ENCODE assay signal across 10 mouse cellular contexts in the genomic region with DNA sequence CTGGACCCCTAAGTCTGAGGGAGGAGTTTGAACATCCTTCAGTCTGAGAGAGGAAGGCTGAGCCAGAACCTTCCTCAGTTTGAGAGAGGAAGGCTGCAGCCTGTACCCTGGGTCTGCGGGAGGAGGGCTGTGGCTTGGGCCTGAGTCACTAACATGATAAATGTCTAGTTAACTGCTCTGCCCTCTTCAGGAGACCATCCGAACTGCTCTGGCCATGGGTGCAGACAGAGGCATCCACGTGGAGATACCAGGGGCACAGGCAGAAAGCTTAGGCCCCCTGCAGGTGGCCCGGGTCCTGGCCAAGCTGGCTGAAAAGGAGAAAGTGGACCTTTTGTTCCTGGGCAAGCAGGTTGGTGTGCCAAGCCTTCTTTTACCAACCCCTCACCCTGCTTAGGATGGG. TPM values are rescaled to one million over a fixed set of nuclear protein-coding genes. Genes with fewer than 3 reads are reported as not detected.
A peak's percentile ranks its signal among the peaks of the same experiment; 100 is the strongest.
DNase-seq lines count a peak whose midpoint lies in the region; ATAC-seq and TF ChIP-seq lines count a peak whose summit lies in the region.
"Had no signal": no experiment of that assay in that cellular context is flagged by ENCODE, and none has a peak within 500 bp of the region (broad histone marks: within the 10 kb centered on the region; RNA-seq: fewer than 3 reads in every experiment).

No protein-coding gene starts in this region.

- no peak overlapping the region for H3K4me3 ChIP-seq in kidney, postnatal 0 days (replicated peaks; ENCODE audit: low read depth, low read length)
- H3K4me3 ChIP-seq in CH12.LX (replicated peaks in 1 of 3; ENCODE audit: low read depth in 2 of 3, low read length in 2 of 3, poor library complexity in 1 of 3) = no peak overlapping the region
- no peak overlapping the region for H3K4me3 ChIP-seq in midbrain, embryonic 15.5 days
- H3K4me3 ChIP-seq: lung, embryonic 15.5 days had no signal

- peak; percentile 24 for TF ChIP-seq RAD21 in CH12.LX (IDR thresholded peaks at IDR 0.05; ENCODE audit: low read depth, low read length)

- dilution Hi-C loops in CH12.LX (cut with MboI; ENCODE audit: extremely low pct_ligation_motif_present, extremely low pct_unique_long_range_greater_than_20kb, low sequenced_read_pairs) = no loop called here

- in situ Hi-C loops in CH12.LX (cut with MboI; ENCODE audit: low pct_ligation_motif_present, low pct_unique_long_range_greater_than_20kb, low sequenced_read_pairs) = no loop called here

- DNase-seq in kidney, postnatal 0 days (ENCODE audit: low spot score) = peak; percentile 48
- DNase-seq in kidney, postnatal 14 days = no peak
- peak; percentile 52 for DNase-seq in CH12.LX (ENCODE audit: extremely low read depth)
- DNase-seq in adrenal gland, postnatal 36 days = peak; percentile 54 to 60
- DNase-seq in left cerebral cortex, adult 9 months (ENCODE audit: low spot score in 2 of 2) = no peak
- no peak for DNase-seq in right cerebral cortex, postnatal 36 days (ENCODE audit: low spot score in 2 of 2)

- ATAC-seq in kidney, postnatal 0 days (replicated peaks; ENCODE audit: low FRiP score, low read depth) = peak; percentile 14; the same call in 1 of the 2 replicates
- ATAC-seq in megakaryocyte progenitor cell, adult 5-6 weeks (replicated peaks; ENCODE audit: poor library complexity) = peak; percentile 88
- ATAC-seq in midbrain, embryonic 15.5 days (replicated peaks) = no peak

- H3K9me3 ChIP-seq in kidney, postnatal 0 days (replicated peaks; ENCODE audit: low read length) = no peaks in the 10 kb centered on the region
- no peaks in the 10 kb centered on the region for H3K9me3 ChIP-seq in CH12.LX (replicated peaks; ENCODE audit: low read length)
- no peaks in the 10 kb centered on the region for H3K9me3 ChIP-seq in midbrain, embryonic 15.5 days
- H3K9me3 ChIP-seq: lung, embryonic 15.5 days had no signal

- TF ChIP-seq EP300 in CH12.LX (IDR thresholded peaks at IDR 0.05; ENCODE audit: low read length) = no peak

- H3K9ac ChIP-seq in kidney, postnatal 0 days (ENCODE audit: low read depth, low read length) = no peak overlapping the region
- H3K9ac ChIP-seq in CH12.LX (ENCODE audit: insufficient read depth, low read depth) = no peak overlapping the region
- H3K9ac ChIP-seq in midbrain, embryonic 15.5 days = no peak overlapping the region
- H3K9ac ChIP-seq: lung, embryonic 15.5 days had no signal

- no peak overlapping the region for H3K4me2 ChIP-seq in kidney, postnatal 0 days (ENCODE audit: low read length)
- H3K4me2 ChIP-seq in CH12.LX (ENCODE audit: insufficient read depth, low read depth, poor library complexity, severe bottlenecking) = no peak overlapping the region
- no peak overlapping the region for H3K4me2 ChIP-seq in midbrain, embryonic 15.5 days
- H3K4me2 ChIP-seq: lung, embryonic 15.5 days had no signal

- WGBS in kidney, postnatal 0 days = 47% methylated on average over 4 of the region's 4 CpGs
- WGBS in midbrain, embryonic 15.5 days = 33% methylated on average over 4 of the region's 4 CpGs

- peaks cover 28% of the 10 kb centered on the region for H3K36me3 ChIP-seq in kidney, postnatal 0 days (ENCODE audit: insufficient read depth, low read length)
- peaks cover 47 to 81% of the 10 kb centered on the region in 2 experiments for H3K36me3 ChIP-seq in CH12.LX (replicated peaks in 1 of 2; ENCODE audit: control insufficient read depth in 1 of 2, insufficient read depth in 1 of 2, low read length in 1 of 2)
- H3K36me3 ChIP-seq in midbrain, embryonic 15.5 days (replicated peaks) = peaks cover 21% of the 10 kb centered on the region

- H3K79me2 ChIP-seq in CH12.LX (replicated peaks; ENCODE audit: control insufficient read depth, extremely low read depth, insufficient read depth, poor library complexity, severe bottlenecking) = no peaks in the 10 kb centered on the region; the same call in 1 of the 2 replicates

- peak; percentile 52 for TF ChIP-seq CTCF in kidney, postnatal 0 days (IDR thresholded peaks at IDR 0.05; ENCODE audit: low read depth)
- TF ChIP-seq CTCF in CH12.LX (conservative IDR thresholded peaks at IDR 0.05 in 1 of 2, IDR thresholded peaks at IDR 0.05 in 1 of 2; ENCODE audit: low read depth in 2 of 2, low read length in 2 of 2) = peak; percentile 32 to 58; a peak in 3 of 4 replicates

- H3K27me3 ChIP-seq in kidney, postnatal 0 days (ENCODE audit: insufficient read depth, low read length) = no peaks in the 10 kb centered on the region
- H3K27me3 ChIP-seq in CH12.LX (replicated peaks) = no peaks in the 10 kb centered on the region
- H3K27me3 ChIP-seq in midbrain, embryonic 15.5 days (replicated peaks) = no peaks in the 10 kb centered on the region
- H3K27me3 ChIP-seq: lung, embryonic 15.5 days had no signal

- H3K4me1 ChIP-seq in kidney, postnatal 0 days (replicated peaks; ENCODE audit: insufficient read depth, low read length) = no peaks in the 10 kb centered on the region; the same call in 1 of the 2 replicates
- peaks cover 4 to 34% of the 10 kb centered on the region in 2 experiments; a peak in 3 of 4 replicates for H3K4me1 ChIP-seq in CH12.LX (ENCODE audit: control insufficient read depth in 1 of 2, insufficient read depth in 2 of 2)
- no peaks in the 10 kb centered on the region for H3K4me1 ChIP-seq in midbrain, embryonic 15.5 days
- H3K4me1 ChIP-seq: lung, embryonic 15.5 days had no signal

- TF ChIP-seq POLR2A in CH12.LX (IDR thresholded peaks at IDR 0.05; ENCODE audit: low read depth, low read length) = no peak

- no peak overlapping the region; the same call in 1 of the 2 replicates for H3K27ac ChIP-seq in kidney, postnatal 0 days
- no peak overlapping the region for H3K27ac ChIP-seq in CH12.LX (ENCODE audit: insufficient read depth, low read depth)
- no peak overlapping the region for H3K27ac ChIP-seq in midbrain, embryonic 15.5 days
- H3K27ac ChIP-seq: lung, embryonic 15.5 days had no signal

TF ChIP-seq in CH12.LX, 34 proteins besides CTCF, POLR2A, EP300 and RAD21:
- TF ChIP-seq MAFK (IDR thresholded peaks at IDR 0.05; ENCODE audit: insufficient replicate concordance, low read length) = no peak
- TF ChIP-seq HCFC1 (IDR thresholded peaks at IDR 0.05; ENCODE audit: low read depth, low read length) = no peak
- TF ChIP-seq BHLHE40 (IDR thresholded peaks at IDR 0.05; ENCODE audit: low read depth, low read length) = no peak
- TF ChIP-seq SMC3 (IDR thresholded peaks at IDR 0.05; ENCODE audit: low read depth, low read length) = peak; percentile 29; the same call in 1 of the 2 replicates
- TF ChIP-seq NRF1 (IDR thresholded peaks at IDR 0.05; ENCODE audit: low read depth, low read length) = no peak
- TF ChIP-seq MAZ (IDR thresholded peaks at IDR 0.05; ENCODE audit: low read depth, low read length) = no peak
TF ChIP-seq in CH12.LX: peak in this region for 1.

RNA-seq across cellular contexts. Expression of gene Gm45233, which starts 8.7 kb away (rescaled TPM):
- polyA plus RNA-seq in kidney, postnatal 0 days (2015; fragmentation: Nextera tagmentation; extraction: Ambion mirVana) = 0.24 and 0.29 TPM in 2 replicates
- total RNA-seq in CH12.LX (2012; rRNA removed) (not detected in 2 replicates), CH12.LX (2014; rRNA removed) (0.39 TPM in 1 of 2 replicates, not detected in the other)
- polyA plus RNA-seq in CH12.LX (2012; ENCODE audit: insufficient read length, low read depth) = 0.66 TPM in 1 of 2 replicates, not detected in the other
- total RNA-seq in adrenal gland, postnatal 36 days (2021) = 1 to 10 TPM in 1 of 2 experiments, not detected in 1; 1.2 TPM
- total RNA-seq in megakaryocyte progenitor cell, adult 5-6 weeks (2015) = not detected in 2 replicates
- 1.8 and 2.3 TPM in 2 replicates for total RNA-seq in megakaryocyte progenitor cell, adult 5-6 weeks (2017)
- not detected in 2 replicates for polyA plus RNA-seq in midbrain, embryonic 15.5 days (2015; fragmentation: Nextera tagmentation; extraction: Ambion mirVana)

RNA-seq across cellular contexts. Expression of gene Etfb, which starts 8.7 kb away (rescaled TPM):
- 575 and 604 TPM in 2 replicates for polyA plus RNA-seq in kidney, postnatal 0 days (2015; fragmentation: Nextera tagmentation; extraction: Ambion mirVana)
- total RNA-seq in CH12.LX (2012; rRNA removed) (186 and 201 TPM in 2 replicates), CH12.LX (2014; rRNA removed) (147 and 157 TPM in 2 replicates)
- polyA plus RNA-seq in CH12.LX (2012; ENCODE audit: insufficient read length, low read depth) = 201 and 248 TPM in 2 replicates
- total RNA-seq in adrenal gland, postnatal 36 days (2021) = 100 to 1,000 TPM; 504 to 548 TPM
- 450 and 456 TPM in 2 replicates for total RNA-seq in megakaryocyte progenitor cell, adult 5-6 weeks (2015)
- total RNA-seq in megakaryocyte progenitor cell, adult 5-6 weeks (2017) = 759 and 825 TPM in 2 replicates
- polyA plus RNA-seq in midbrain, embryonic 15.5 days (2015; fragmentation: Nextera tagmentation; extraction: Ambion mirVana) = 117 and 130 TPM in 2 replicates

RNA-seq across cellular contexts. Expression of gene Vsig10l, which starts 10.3 kb away (rescaled TPM):
- 4.7 and 6.7 TPM in 2 replicates for polyA plus RNA-seq in kidney, postnatal 0 days (2015; fragmentation: Nextera tagmentation; extraction: Ambion mirVana)
- total RNA-seq in CH12.LX (2012; rRNA removed) = 0.17 TPM in 2 replicates
- total RNA-seq in CH12.LX (2014; rRNA removed) = 0.12 TPM in 2 replicates
- 0.99 and 1.8 TPM in 2 replicates for polyA plus RNA-seq in CH12.LX (2012; ENCODE audit: insufficient read length, low read depth)
- 1 to 10 TPM; 1.5 to 1.7 TPM for total RNA-seq in adrenal gland, postnatal 36 days (2021)
- total RNA-seq in megakaryocyte progenitor cell, adult 5-6 weeks (2015) = 6.4 and 6.5 TPM in 2 replicates
- 4.6 and 6.1 TPM in 2 replicates for total RNA-seq in megakaryocyte progenitor cell, adult 5-6 weeks (2017)
- polyA plus RNA-seq in midbrain, embryonic 15.5 days (2015; fragmentation: Nextera tagmentation; extraction: Ambion mirVana) = 15.6 and 16.0 TPM in 2 replicates

RNA-seq across cellular contexts. Expression of gene Cldnd2, which starts 12.0 kb away (rescaled TPM):
- 0.18 TPM in 1 of 2 replicates, not detected in the other for polyA plus RNA-seq in kidney, postnatal 0 days (2015; fragmentation: Nextera tagmentation; extraction: Ambion mirVana)
- not detected in 2 replicates for total RNA-seq in CH12.LX (2012; rRNA removed)
- not detected in 2 replicates for total RNA-seq in CH12.LX (2014; rRNA removed)
- not detected in 2 replicates for polyA plus RNA-seq in CH12.LX (2012; ENCODE audit: insufficient read length, low read depth)
- total RNA-seq in adrenal gland, postnatal 36 days (2021) = not detected
- 0.49 and 0.66 TPM in 2 replicates for total RNA-seq in megakaryocyte progenitor cell, adult 5-6 weeks (2015)
- not detected in 2 replicates for total RNA-seq in megakaryocyte progenitor cell, adult 5-6 weeks (2017)
- polyA plus RNA-seq in midbrain, embryonic 15.5 days (2015; fragmentation: Nextera tagmentation; extraction: Ambion mirVana) = not detected in 2 replicates
- total RNA-seq: heart, postnatal 10 days had no signal
- polyA plus RNA-seq: lung, embryonic 15.5 days had no signal

RNA-seq across cellular contexts. Expression of gene Nkg7, which starts 15.7 kb away (rescaled TPM):
- 0.20 and 0.49 TPM in 2 replicates for polyA plus RNA-seq in kidney, postnatal 0 days (2015; fragmentation: Nextera tagmentation; extraction: Ambion mirVana)
- total RNA-seq in CH12.LX (2012; rRNA removed) (0.25 TPM in 1 of 2 replicates, not detected in the other), CH12.LX (2014; rRNA removed) (not detected in 2 replicates)
- not detected in 2 replicates for polyA plus RNA-seq in CH12.LX (2012; ENCODE audit: insufficient read length, low read depth)
- under 1 TPM in 1 of 2 experiments, not detected in 1; 0.50 TPM for total RNA-seq in adrenal gland, postnatal 36 days (2021)
- 1,033 and 1,153 TPM in 2 replicates for total RNA-seq in megakaryocyte progenitor cell, adult 5-6 weeks (2015)
- total RNA-seq in megakaryocyte progenitor cell, adult 5-6 weeks (2017) = 382 and 449 TPM in 2 replicates
- polyA plus RNA-seq in midbrain, embryonic 15.5 days (2015; fragmentation: Nextera tagmentation; extraction: Ambion mirVana) = 0.25 TPM in 1 of 2 replicates, not detected in the other
- total RNA-seq: heart, postnatal 10 days had no signal

Comparison
In these comparisons a context has a peak if more than half of its experiments do, and no peak if none do; other contexts are left out.
1. DNase-seq: peak in kidney, postnatal 0 days (single experiment), CH12.LX (single experiment) and adrenal gland, postnatal 36 days (2 of 2); none in kidney, postnatal 14 days (single experiment), left cerebral cortex, adult 9 months (0 of 2) and right cerebral cortex, postnatal 36 days (0 of 2).